Mouse (Mus musculus) intestine, embryonic 16.5 days (tissue): ENCODE data around the gene Pwwp2a. TPM values are rescaled to one million over a fixed set of nuclear protein-coding genes. Genes with fewer than 3 reads are reported as not detected.

ENCODE experiments used
- ATAC-seq: fragments of 200-750 bp; cut with Nextera tagmentation; 2 replicates; pipeline ENCODE4 v1.8.0; 2017; ENCODE audit warnings: moderate TSS enrichment, moderate library complexity
- H3K27ac ChIP-seq: fragments of 300-500 bp; sonication (generic); 2 replicates; pipeline ENCODE4 v1.5.1; 2014; ENCODE audit warnings: mild to moderate bottlenecking, low read length
- H3K27me3 ChIP-seq: fragments of 300-500 bp; sonication (generic); replicated peaks from 2 replicates; pipeline ENCODE4 v1.6.1; 2014; ENCODE audit warnings: low read length, control low read depth, mixed read lengths; ENCODE audit not compliant: control insufficient read depth, insufficient read depth
- H3K36me3 ChIP-seq: fragments of 300-500 bp; sonication (generic); 2 replicates; pipeline ENCODE4 v1.6.1; 2014; ENCODE audit warnings: low read length, control low read depth; ENCODE audit not compliant: control insufficient read depth, insufficient read depth
- H3K4me1 ChIP-seq: fragments of 300-500 bp; sonication (generic); 2 replicates; pipeline ENCODE4 v1.6.1; 2014; ENCODE audit warnings: low read length, control low read depth, mixed read lengths; ENCODE audit not compliant: control insufficient read depth, insufficient read depth
- H3K4me2 ChIP-seq: fragments of 300-500 bp; sonication (generic); 2 replicates; pipeline ENCODE4 v1.6.1; 2014; ENCODE audit warnings: low read depth, low read length, control low read depth
- H3K4me3 ChIP-seq: fragments of 300-500 bp; sonication (generic); 2 replicates; pipeline ENCODE4 v1.5.1; 2014; ENCODE audit warnings: mild to moderate bottlenecking, low read length
- H3K9ac ChIP-seq: fragments of 300-500 bp; sonication (generic); 2 replicates; pipeline ENCODE4 v1.6.1; 2014; ENCODE audit warnings: low read depth, low read length
- H3K9me3 ChIP-seq: fragments of 300-500 bp; sonication (generic); 2 replicates; pipeline ENCODE4 v1.6.1; 2016; ENCODE audit warnings: low read length, control low read depth; ENCODE audit not compliant: control insufficient read depth
- WGBS: fragments of 180-500 bp; shearing (Covaris S2); extraction: QIAGEN DNeasy Blood & Tissue Kit; methylation state at CpG from one replicate; pipeline ENCODE4 v1.1.7; 2014; 5-methylcytosine and 5-hydroxymethylcytosine counted together
- polyA plus RNA-seq: library from polyadenylated mRNA; unstranded; fragments of >200 nt; fragmentation: Nextera tagmentation; extraction: Ambion mirVana; gene quantifications from 2 replicates; pipeline ENCODE4 v1.2.1, GENCODE M21; 2015

Pwwp2a gene
- polyA plus RNA-seq, 1 experiment from 2014 or later = 7.6 TPM

DNA sequence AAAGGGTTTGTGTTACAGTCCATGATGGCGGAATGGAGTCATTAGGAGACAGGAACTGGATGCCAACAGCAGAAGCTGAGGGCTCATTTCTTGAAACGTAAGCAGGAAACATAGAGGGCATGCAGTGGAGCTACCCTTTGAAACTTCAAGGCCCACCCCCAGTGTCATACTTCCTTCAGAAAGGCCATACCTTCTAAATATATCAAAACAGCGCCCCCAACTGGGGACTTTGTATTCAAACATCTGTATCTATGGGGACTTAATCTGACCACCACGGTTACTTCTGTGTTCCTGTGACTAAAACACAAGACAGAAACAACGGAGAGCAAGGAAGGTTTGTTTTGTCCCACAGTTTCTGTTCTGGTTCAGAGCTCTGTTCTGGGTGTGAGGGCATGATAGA, 73.6 kb downstream of the Pwwp2a start:
- Histone ChIP-seq H3K9ac (no peak overlapping the region), H3K27ac (no peak overlapping the region), H3K4me3 (no peak overlapping the region), H3K36me3 (no peaks in the 10 kb centered on the region), H3K4me2 (no peak overlapping the region), H3K9me3 (no peaks in the 10 kb centered on the region), H3K27me3 (no peaks in the 10 kb centered on the region), H3K4me1 (no peaks in the 10 kb centered on the region)
- 64% methylated on average over 5 of the region's 5 CpGs for WGBS
- no peak for ATAC-seq

DNA sequence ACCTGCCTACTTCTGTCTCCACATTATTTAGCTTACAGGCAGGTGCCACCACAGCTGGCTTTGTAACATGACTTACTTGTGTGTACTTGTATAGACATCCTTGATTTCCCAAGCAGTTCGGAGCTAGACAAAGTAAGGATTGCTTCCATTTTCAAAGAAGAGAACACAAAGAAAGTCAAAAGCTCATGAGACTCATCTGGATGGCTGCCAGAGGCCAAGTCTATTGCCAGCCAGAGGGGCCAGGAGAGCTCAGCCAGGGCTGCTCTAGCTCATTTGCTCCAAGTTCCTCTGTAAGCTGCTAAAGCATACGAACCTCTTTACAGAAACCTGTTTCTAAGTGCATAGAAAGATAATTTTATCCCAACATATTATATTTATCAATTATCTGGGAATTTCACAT, 76.6 kb downstream of the Pwwp2a start:
- Histone ChIP-seq H3K27ac (no peak overlapping the region), H3K4me1 (no peaks in the 10 kb centered on the region), H3K36me3 (no peaks in the 10 kb centered on the region), H3K4me2 (no peak overlapping the region), H3K27me3 (no peaks in the 10 kb centered on the region), H3K4me3 (no peak overlapping the region), H3K9ac (no peak overlapping the region), H3K9me3 (no peaks in the 10 kb centered on the region)
- no peak for ATAC-seq
- 74% methylated on average over 2 of the region's 2 CpGs for WGBS

DNA sequence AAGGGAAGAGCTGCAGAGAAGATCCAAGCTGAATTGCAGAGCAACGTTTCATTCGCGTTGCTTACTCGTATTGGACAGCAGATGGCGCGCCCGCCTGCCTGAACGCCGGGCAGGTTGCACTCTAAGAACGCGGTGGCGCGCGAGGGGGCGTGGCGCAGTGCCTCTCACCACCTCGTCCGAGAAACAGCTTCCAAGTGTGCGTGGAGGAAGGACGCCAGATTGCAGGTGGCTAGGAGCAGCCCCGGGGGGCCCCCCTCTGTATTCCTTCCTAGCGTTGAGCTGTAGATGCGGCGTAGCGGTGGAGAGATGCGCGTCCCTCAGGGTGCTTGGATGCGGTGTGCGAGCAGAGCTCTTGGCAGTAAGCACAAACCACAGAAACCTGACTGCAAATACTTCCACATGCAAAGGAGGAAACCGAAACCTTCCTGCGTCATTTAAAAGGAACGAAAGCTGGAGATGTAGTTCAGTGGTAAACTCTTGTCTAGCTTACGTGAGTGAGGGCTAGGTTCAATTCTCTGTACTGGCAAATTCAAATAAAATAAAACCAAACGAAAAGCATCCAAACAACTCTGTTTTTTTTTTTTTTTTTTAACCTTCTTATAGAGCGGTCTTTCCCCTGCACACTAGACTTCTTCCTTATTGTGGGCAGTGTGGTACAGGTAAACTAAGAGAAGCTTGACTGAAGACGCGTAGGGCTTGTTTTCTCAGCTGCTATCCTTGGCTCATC, 85.3 kb downstream of the Pwwp2a start:
- 0 out of 2 replicates have a peak overlapping the region, but pooled peaks have one; percentile 51 for H3K9ac ChIP-seq
- H3K4me3 ChIP-seq = peak overlapping the region; percentile 56
- no peak overlapping the region for H3K27ac ChIP-seq
- H3K9me3 ChIP-seq = no peaks in the 10 kb centered on the region
- ATAC-seq = peak; percentile 90
- H3K4me1 ChIP-seq = no peaks in the 10 kb centered on the region
- H3K4me2 ChIP-seq = peak overlapping the region; percentile 90
- no peaks in the 10 kb centered on the region for H3K36me3 ChIP-seq
- H3K27me3 ChIP-seq = peaks cover 4% of the 10 kb centered on the region; the same call in 1 of the 2 replicates
- WGBS = 6% methylated on average over 37 of the region's 37 CpGs

DNA sequence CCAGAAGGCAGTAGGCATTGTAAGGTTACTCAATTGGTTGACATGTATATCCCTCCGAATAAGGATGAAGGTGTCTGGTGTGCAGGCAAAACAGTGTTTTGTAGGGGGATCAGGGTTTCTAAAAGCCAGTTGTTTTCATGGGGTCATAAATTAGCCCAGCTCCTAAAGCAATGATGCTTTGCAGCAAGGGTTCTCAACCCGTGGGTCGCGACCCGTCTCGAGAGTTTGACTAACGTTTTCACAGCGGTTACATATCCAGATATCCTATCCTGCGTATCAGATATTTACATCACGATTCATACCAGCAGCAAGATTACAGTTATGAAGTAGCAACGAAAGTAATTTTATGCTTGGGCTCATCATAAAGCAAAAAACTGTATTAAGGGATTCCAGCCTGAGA, 86.0 kb downstream of the Pwwp2a start:
- no peak overlapping the region for H3K4me3 ChIP-seq
- ATAC-seq = no peak
- WGBS = 60% methylated on average over 11 of the region's 11 CpGs
- H3K36me3 ChIP-seq = no peaks in the 10 kb centered on the region
- no peaks in the 10 kb centered on the region for H3K4me1 ChIP-seq
- no peak overlapping the region for H3K9ac ChIP-seq
- no peak overlapping the region for H3K4me2 ChIP-seq
- H3K27ac ChIP-seq = no peak overlapping the region
- no peaks in the 10 kb centered on the region for H3K9me3 ChIP-seq
- peaks cover 4% of the 10 kb centered on the region; the same call in 1 of the 2 replicates for H3K27me3 ChIP-seq

DNA sequence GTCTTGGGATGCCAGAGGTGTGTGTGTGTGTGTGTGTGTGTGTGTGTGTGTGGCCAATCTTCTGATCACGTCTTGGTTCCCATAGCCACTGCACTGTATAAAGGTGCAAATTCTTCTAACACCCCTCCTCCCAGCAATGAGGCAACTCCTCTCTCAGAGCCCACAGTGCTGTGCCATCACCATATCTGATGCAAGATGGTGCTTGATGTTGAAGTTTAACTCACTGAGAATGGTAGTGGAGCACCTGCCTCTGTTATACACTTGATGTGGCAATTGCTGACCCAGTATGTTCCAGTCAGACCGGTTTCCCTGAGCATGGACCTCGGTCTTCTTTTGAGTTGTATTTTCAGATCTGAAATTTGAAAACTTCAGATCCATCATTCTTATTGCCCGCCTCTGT, 88.3 kb downstream of the Pwwp2a start:
- Histone ChIP-seq H3K4me3 (no peak overlapping the region), H3K9me3 (no peaks in the 10 kb centered on the region), H3K27ac (no peak overlapping the region), H3K36me3 (no peaks in the 10 kb centered on the region), H3K4me1 (no peaks in the 10 kb centered on the region), H3K9ac (no peak overlapping the region), H3K4me2 (no peak overlapping the region), H3K27me3 (peaks cover 4% of the 10 kb centered on the region; the same call in 1 of the 2 replicates)
- 78% methylated on average over 4 of the region's 4 CpGs for WGBS
- no peak for ATAC-seq

Other genes with a start within 250 kb of the Pwwp2a start
- 41.7 and 46.8 TPM in 2 replicates for gene Slu7, start 248.3 kb upstream of the Pwwp2a start, polyA plus RNA-seq
- gene C1qtnf2, start 207.7 kb upstream of the Pwwp2a start, polyA plus RNA-seq = 7.0 and 7.2 TPM in 2 replicates
- gene Ccnjl, start 153.2 kb upstream of the Pwwp2a start, polyA plus RNA-seq = 14.6 and 15.0 TPM in 2 replicates
- 4.1 and 5.0 TPM in 2 replicates for gene 4933415A04Rik, start 95.0 kb upstream of the Pwwp2a start, polyA plus RNA-seq
- gene Fabp6, start 80.5 kb upstream of the Pwwp2a start, polyA plus RNA-seq = 2.4 and 5.2 TPM in 2 replicates
- 50.7 and 53.7 TPM in 2 replicates for gene Ttc1, start 66.0 kb downstream of the Pwwp2a start, polyA plus RNA-seq
- gene Adra1b, start 219.2 kb downstream of the Pwwp2a start, polyA plus RNA-seq = 0.22 and 0.35 TPM in 2 replicates